Mouse (Mus musculus) neural tube, embryonic 10.5 days (tissue): ENCODE measurements at regions not wholly inside any gene's neighbourhood (a gene's known extent, or its start where the extent isn't known, plus 50 kb on each side); places are given as distances from the start of the nearest gene placed in this dataset.

ENCODE experiments used
- DNase-seq: peaks from one replicate; pipeline ENCODE4 v3.0.0-alpha.2; 2017; ENCODE audit warnings: low spot score; ENCODE audit errors: extremely low spot score

- DNase-seq: no peak
Observed at GRCm38 (mm10) chr3:117038280-117038927, 69.6 kb upstream of the Palmd start.
